Comparison of ENCODE assay signal across 15 mouse cellular contexts in the genomic region with DNA sequence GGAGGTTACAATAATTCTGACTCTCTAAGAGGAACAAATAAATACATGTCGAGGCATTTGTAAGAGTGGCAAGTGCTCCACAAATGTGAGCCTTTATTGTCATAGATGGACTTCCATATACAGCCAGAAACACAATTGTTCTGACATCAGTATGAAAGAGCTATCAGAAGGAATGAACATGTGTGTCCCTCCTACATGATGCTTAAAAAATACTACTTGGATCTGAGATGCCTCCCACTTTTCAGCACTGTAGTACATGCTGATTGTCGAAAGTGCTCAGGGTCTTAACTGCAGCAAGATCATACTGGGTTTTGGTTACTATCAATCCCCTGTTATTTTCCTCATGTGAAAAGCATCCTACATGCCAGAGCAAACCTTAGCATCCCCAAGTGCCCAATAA.
"Had no signal": no experiment of that assay in that cellular context is flagged by ENCODE, and none has a peak within 500 bp of the region (broad histone marks: within the 10 kb centered on the region; RNA-seq: fewer than 3 reads in every experiment).

No protein-coding gene starts in this region.

- DNase-seq: kidney, adult 18-20 months; kidney, adult 9 months; kidney, postnatal 14 days; kidney, postnatal 4 days; liver; lung, adult 18-20 months; lung, postnatal 10 days; lung, postnatal 36 days; retina, postnatal 1 day; thymus, postnatal 36 days had no signal

- ATAC-seq: inflammation-experienced regulatory T-cells, adult 6 months; intestine, embryonic 16.5 days; liver, embryonic 12.5 days; midbrain, embryonic 13.5 days; midbrain, embryonic 16.5 days had no signal
